Comparison of ENCODE assay signal across 24 mouse cellular contexts in the genomic region with DNA sequence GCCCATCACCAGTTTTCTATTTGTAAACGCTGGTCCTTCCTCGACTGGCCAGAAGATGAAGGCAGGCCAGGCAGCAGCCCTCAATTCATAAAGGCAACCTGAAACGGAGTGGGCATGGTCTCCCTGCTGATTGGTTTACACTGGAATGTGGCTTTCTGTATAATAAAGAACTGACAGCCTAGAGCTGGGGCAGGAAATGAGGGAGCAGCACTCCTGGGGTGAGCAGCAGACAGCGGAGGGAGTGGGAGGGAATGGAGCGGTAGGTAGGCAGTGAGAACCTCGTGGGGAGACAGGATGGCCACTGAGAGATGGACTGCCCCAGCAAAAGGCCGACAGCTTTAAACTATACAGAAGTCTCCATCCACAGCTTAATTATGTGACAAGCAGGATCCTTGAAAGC. TPM values are rescaled to one million over a fixed set of nuclear protein-coding genes. Genes with fewer than 3 reads are reported as not detected.
DNase-seq lines count a peak whose midpoint lies in the region; ATAC-seq lines count a peak whose summit lies in the region.
"Had no signal": no experiment of that assay in that cellular context is flagged by ENCODE, and none has a peak within 500 bp of the region (broad histone marks: within the 10 kb centered on the region; RNA-seq: fewer than 3 reads in every experiment).

No protein-coding gene starts in this region.

- DNase-seq in midbrain, embryonic 10.5 days (ENCODE audit: low spot score) = no peak
- no peak for DNase-seq in adrenal gland, postnatal 10 days
- no peak for DNase-seq in B cell, adult 2 months
- DNase-seq: adrenal gland, postnatal 25 days; cerebellum, adult 9-10 months; forebrain, postnatal 0 days; heart, postnatal 36 days; layer of hippocampus, adult 9-11 months; right cerebral cortex, postnatal 14 days; thymus, postnatal 14 days had no signal

- peaks cover 91% of the 10 kb centered on the region for H3K36me3 ChIP-seq in hindbrain, embryonic 15.5 days
- H3K36me3 ChIP-seq in hindbrain, embryonic 16.5 days (ENCODE audit: control insufficient read depth, insufficient read depth, low read length) = peaks cover 35% of the 10 kb centered on the region
- H3K36me3 ChIP-seq in midbrain, embryonic 13.5 days = peaks cover 92% of the 10 kb centered on the region
- peaks cover 100% of the 10 kb centered on the region for H3K36me3 ChIP-seq in midbrain, embryonic 10.5 days
- peaks cover 71% of the 10 kb centered on the region for H3K36me3 ChIP-seq in kidney, embryonic 16.5 days (ENCODE audit: insufficient read depth, low read length)

- no peak overlapping the region for H3K9ac ChIP-seq in hindbrain, embryonic 15.5 days
- no peak overlapping the region for H3K9ac ChIP-seq in hindbrain, embryonic 16.5 days (ENCODE audit: low read depth, low read length)
- 0 out of 2 replicates have a peak overlapping the region, but pooled peaks have one; percentile 11 for H3K9ac ChIP-seq in midbrain, embryonic 13.5 days (replicated peaks)
- no peak overlapping the region for H3K9ac ChIP-seq in kidney, embryonic 16.5 days (replicated peaks; ENCODE audit: low read length)
- H3K9ac ChIP-seq: forebrain, postnatal 0 days; heart, embryonic 15.5 days; hindbrain, embryonic 14.5 days; limb, embryonic 15.5 days; liver, embryonic 14.5 days; lung, embryonic 14.5 days; neural tube, embryonic 12.5 days had no signal

- no peaks in the 10 kb centered on the region for H3K27me3 ChIP-seq in hindbrain, embryonic 15.5 days
- no peaks in the 10 kb centered on the region for H3K27me3 ChIP-seq in hindbrain, embryonic 16.5 days (replicated peaks; ENCODE audit: control insufficient read depth, insufficient read depth, low read length)
- no peaks in the 10 kb centered on the region for H3K27me3 ChIP-seq in midbrain, embryonic 13.5 days
- H3K27me3 ChIP-seq in midbrain, embryonic 10.5 days (ENCODE audit: low read depth, poor library complexity, severe bottlenecking) = no peaks in the 10 kb centered on the region
- H3K27me3 ChIP-seq in kidney, embryonic 16.5 days (ENCODE audit: insufficient read depth, low read length) = no peaks in the 10 kb centered on the region
- H3K27me3 ChIP-seq: CH12.LX; heart, embryonic 15.5 days; limb, embryonic 15.5 days; neural tube, embryonic 12.5 days had no signal

- no peak overlapping the region for H3K4me2 ChIP-seq in hindbrain, embryonic 15.5 days
- no peak overlapping the region for H3K4me2 ChIP-seq in hindbrain, embryonic 16.5 days (ENCODE audit: low read length)
- no peak overlapping the region for H3K4me2 ChIP-seq in midbrain, embryonic 13.5 days (replicated peaks)
- H3K4me2 ChIP-seq in kidney, embryonic 16.5 days (replicated peaks; ENCODE audit: low read depth, low read length) = no peak overlapping the region
- H3K4me2 ChIP-seq: heart, embryonic 15.5 days; hindbrain, embryonic 14.5 days; limb, embryonic 15.5 days; lung, embryonic 14.5 days; midbrain, embryonic 11.5 days; neural tube, embryonic 12.5 days had no signal

- no peaks in the 10 kb centered on the region for H3K4me1 ChIP-seq in hindbrain, embryonic 15.5 days (replicated peaks)
- H3K4me1 ChIP-seq in hindbrain, embryonic 16.5 days (ENCODE audit: control insufficient read depth, insufficient read depth, low read depth, low read length) = no peaks in the 10 kb centered on the region
- H3K4me1 ChIP-seq in midbrain, embryonic 13.5 days (replicated peaks) = no peaks in the 10 kb centered on the region
- no peaks in the 10 kb centered on the region for H3K4me1 ChIP-seq in midbrain, embryonic 10.5 days
- H3K4me1 ChIP-seq in kidney, embryonic 16.5 days (ENCODE audit: insufficient read depth, low read length) = no peaks in the 10 kb centered on the region
- H3K4me1 ChIP-seq: embryonic facial prominence, embryonic 10.5 days; heart, embryonic 15.5 days; limb, embryonic 15.5 days; neural tube, embryonic 12.5 days had no signal

- no peaks in the 10 kb centered on the region for H3K9me3 ChIP-seq in hindbrain, embryonic 15.5 days
- H3K9me3 ChIP-seq in hindbrain, embryonic 16.5 days (ENCODE audit: control insufficient read depth, low read length) = no peaks in the 10 kb centered on the region
- no peaks in the 10 kb centered on the region for H3K9me3 ChIP-seq in midbrain, embryonic 13.5 days
- H3K9me3 ChIP-seq in midbrain, embryonic 10.5 days (replicated peaks) = no peaks in the 10 kb centered on the region
- H3K9me3 ChIP-seq in kidney, embryonic 16.5 days (ENCODE audit: low read length) = no peaks in the 10 kb centered on the region
- H3K9me3 ChIP-seq: embryonic facial prominence, embryonic 10.5 days; heart, embryonic 15.5 days; limb, embryonic 15.5 days; neural tube, embryonic 12.5 days had no signal

- H3K4me3 ChIP-seq in hindbrain, embryonic 15.5 days = no peak overlapping the region
- no peak overlapping the region for H3K4me3 ChIP-seq in hindbrain, embryonic 16.5 days (ENCODE audit: low read length)
- H3K4me3 ChIP-seq in midbrain, embryonic 13.5 days (replicated peaks) = no peak overlapping the region
- no peak overlapping the region for H3K4me3 ChIP-seq in midbrain, embryonic 10.5 days
- H3K4me3 ChIP-seq in kidney, embryonic 16.5 days (ENCODE audit: low read length) = no peak overlapping the region
- H3K4me3 ChIP-seq: embryonic facial prominence, embryonic 10.5 days; heart, embryonic 15.5 days; limb, embryonic 15.5 days; neural tube, embryonic 12.5 days had no signal

- 68% methylated on average over 7 of the region's 7 CpGs for WGBS in hindbrain, embryonic 15.5 days
- WGBS in hindbrain, embryonic 16.5 days = 64% methylated on average over 7 of the region's 7 CpGs
- 81% methylated on average over 7 of the region's 7 CpGs for WGBS in midbrain, embryonic 13.5 days
- 81% methylated on average over 7 of the region's 7 CpGs for WGBS in midbrain, embryonic 10.5 days
- WGBS in kidney, embryonic 16.5 days = 65% methylated on average over 7 of the region's 7 CpGs

- peak; percentile 42; the same call in 1 of the 2 replicates for ATAC-seq in hindbrain, embryonic 15.5 days (ENCODE audit: low FRiP score, low read depth)
- ATAC-seq in hindbrain, embryonic 16.5 days = no peak
- no peak for ATAC-seq in midbrain, embryonic 13.5 days
- 0 out of 2 replicates have a peak, but pooled peaks have one; percentile 39 for ATAC-seq in kidney, embryonic 16.5 days (ENCODE audit: low FRiP score, low TSS enrichment)
- ATAC-seq: forebrain, postnatal 0 days; intestine, embryonic 16.5 days had no signal

- no peak overlapping the region for H3K27ac ChIP-seq in hindbrain, embryonic 15.5 days (replicated peaks)
- H3K27ac ChIP-seq in hindbrain, embryonic 16.5 days (ENCODE audit: low read depth, low read length) = no peak overlapping the region
- no peak overlapping the region for H3K27ac ChIP-seq in midbrain, embryonic 13.5 days
- no peak overlapping the region for H3K27ac ChIP-seq in midbrain, embryonic 10.5 days (replicated peaks)
- 0 out of 2 replicates have a peak overlapping the region, but pooled peaks have one; percentile 3 for H3K27ac ChIP-seq in kidney, embryonic 16.5 days (ENCODE audit: low read length)
- H3K27ac ChIP-seq: embryonic facial prominence, embryonic 10.5 days; heart, embryonic 15.5 days; hindbrain, embryonic 14.5 days; limb, embryonic 15.5 days; liver, embryonic 14.5 days; neural tube, embryonic 12.5 days had no signal

RNA-seq across cellular contexts. Expression of a gene that starts 14.0 kb away (rescaled TPM):
- 97.4 and 97.6 TPM in 2 replicates for polyA plus RNA-seq in hindbrain, embryonic 15.5 days (2015; fragmentation: Nextera tagmentation; extraction: Ambion mirVana)
- polyA plus RNA-seq in hindbrain, embryonic 16.5 days (2015; fragmentation: Nextera tagmentation; extraction: Ambion mirVana) = 97.7 and 105 TPM in 2 replicates
- polyA plus RNA-seq in midbrain, embryonic 13.5 days (2015; fragmentation: Nextera tagmentation; extraction: Ambion mirVana) = 90.5 and 101 TPM in 2 replicates
- 109 and 137 TPM in 2 replicates for polyA plus RNA-seq in midbrain, embryonic 10.5 days (2016; fragmentation: Nextera tagmentation; extraction: Ambion mirVana)
- polyA plus RNA-seq in kidney, embryonic 16.5 days (2015; fragmentation: Nextera tagmentation; extraction: Ambion mirVana) = 67.5 and 68.8 TPM in 2 replicates
- total RNA-seq in adrenal gland, postnatal 10 days (2021) = 10 to 100 TPM; 30.1 to 35.3 TPM

RNA-seq across cellular contexts. Expression of a gene that starts 55.9 kb away (rescaled TPM):
- 14.8 TPM in 2 replicates for polyA plus RNA-seq in hindbrain, embryonic 15.5 days (2015; fragmentation: Nextera tagmentation; extraction: Ambion mirVana)
- 13.8 and 16.0 TPM in 2 replicates for polyA plus RNA-seq in hindbrain, embryonic 16.5 days (2015; fragmentation: Nextera tagmentation; extraction: Ambion mirVana)
- 13.6 and 13.9 TPM in 2 replicates for polyA plus RNA-seq in midbrain, embryonic 13.5 days (2015; fragmentation: Nextera tagmentation; extraction: Ambion mirVana)
- 14.1 and 16.7 TPM in 2 replicates for polyA plus RNA-seq in midbrain, embryonic 10.5 days (2016; fragmentation: Nextera tagmentation; extraction: Ambion mirVana)
- polyA plus RNA-seq in kidney, embryonic 16.5 days (2015; fragmentation: Nextera tagmentation; extraction: Ambion mirVana) = 17.4 and 17.5 TPM in 2 replicates
- total RNA-seq in adrenal gland, postnatal 10 days (2021) = 10 to 100 TPM; 16.6 to 18.1 TPM

Comparison
In these comparisons a context has a peak if more than half of its experiments do, and no peak if none do; other contexts are left out.
1. ATAC-seq: peak in hindbrain, embryonic 15.5 days (single experiment) and kidney, embryonic 16.5 days (single experiment); none in hindbrain, embryonic 16.5 days (single experiment) and midbrain, embryonic 13.5 days (single experiment).